Mouse (Mus musculus): Measurements from ENCODE around the gene Gab2. TPM values are rescaled to one million over a fixed set of nuclear protein-coding genes. Genes with fewer than 3 reads are reported as not detected.

Gene Gab2
- total RNA-seq, 2 experiments from 2014 or later, result 17.9 to 20.2 TPM

GRCm38 (mm10) chr7:97312856-97313255 lies 231.5 kb downstream of the Gab2 start:
- no peak for DNase-seq (ENCODE audit: low spot score in 2 of 2)

- DNase-seq (ENCODE audit: low spot score in 2 of 2), result no peak
These were observed 232.1 kb downstream of the Gab2 start for GRCm38 (mm10) chr7:97313364-97313995.

- no peak for DNase-seq (ENCODE audit: low spot score in 2 of 2)
These were observed 233.3 kb downstream of the Gab2 start for GRCm38 (mm10) chr7:97314646-97315045.

GRCm38 (mm10) chr7:97315656-97316055 lies 234.3 kb downstream of the Gab2 start:
- no peak for DNase-seq (ENCODE audit: low spot score in 2 of 2)

- DNase-seq (ENCODE audit: low spot score in 2 of 2), result no peak
These were observed 236.3 kb downstream of the Gab2 start for GRCm38 (mm10) chr7:97317706-97318105.

- DNase-seq (ENCODE audit: low spot score in 2 of 2), result no peak
These were observed 243.0 kb downstream of the Gab2 start for GRCm38 (mm10) chr7:97324342-97324741.

GRCm38 (mm10) chr7:97325156-97325985 lies 244.0 kb downstream of the Gab2 start:
- DNase-seq (ENCODE audit: low spot score in 2 of 2), result peak; percentile 53 to 64

- DNase-seq (ENCODE audit: low spot score in 2 of 2), result no peak
These were observed 246.0 kb downstream of the Gab2 start for GRCm38 (mm10) chr7:97327376-97327775.

- no peak for DNase-seq (ENCODE audit: low spot score in 2 of 2)
These were observed 247.7 kb downstream of the Gab2 start for GRCm38 (mm10) chr7:97328891-97329588.

- no peak for DNase-seq (ENCODE audit: low spot score in 2 of 2)
These were observed 248.3 kb downstream of the Gab2 start for GRCm38 (mm10) chr7:97329676-97330075.

GRCm38 (mm10) chr7:97330931-97331645 lies 249.7 kb downstream of the Gab2 start:
- DNase-seq (ENCODE audit: low spot score in 2 of 2), result no peak

- DNase-seq (ENCODE audit: low spot score in 2 of 2), result peak; percentile 93 to 98
These were observed 250.6 kb downstream of the Gab2 start, which contains the start of the genes Usp35 and Kctd21 for GRCm38 (mm10) chr7:97331726-97332666. Gene Usp35 (minus strand): TSS chr7:97332020. Gene Kctd21 (plus strand): TSS chr7:97332327.

GRCm38 (mm10) chr7:97332667-97333041 lies 251.3 kb downstream of the Gab2 start:
- DNase-seq (ENCODE audit: low spot score in 2 of 2), result no peak

- DNase-seq (ENCODE audit: low spot score in 2 of 2), result no peak
These were observed 251.9 kb downstream of the Gab2 start for GRCm38 (mm10) chr7:97333113-97333898.

GRCm38 (mm10) chr7:97334406-97334805 lies 253.0 kb downstream of the Gab2 start:
- DNase-seq (ENCODE audit: low spot score in 2 of 2), result no peak

- no peak for DNase-seq (ENCODE audit: low spot score in 2 of 2)
These were observed 255.3 kb downstream of the Gab2 start for GRCm38 (mm10) chr7:97336678-97337077.

- DNase-seq (ENCODE audit: low spot score in 2 of 2), result no peak
These were observed 257.2 kb downstream of the Gab2 start for GRCm38 (mm10) chr7:97338593-97338992.

- DNase-seq (ENCODE audit: low spot score in 2 of 2), result no peak
These were observed 258.2 kb downstream of the Gab2 start for GRCm38 (mm10) chr7:97339623-97340022.

All from layer of hippocampus, postnatal 10 days (tissue).